Mouse (Mus musculus) heart, embryonic 16.5 days (tissue): ENCODE results near the gene Zfhx2. TPM values are rescaled to one million over a fixed set of nuclear protein-coding genes. Genes with fewer than 3 reads are reported as not detected.
A peak's percentile ranks its signal among the peaks of the same experiment; 100 is the strongest.

ENCODE experiments used
- ATAC-seq: fragments of 200-750 bp; cut with Nextera tagmentation; replicated peaks from 2 replicates; pipeline ENCODE4 v1.8.0; 2017; ENCODE audit warnings: moderate number of reproducible peaks; ENCODE audit not compliant: insufficient read depth, low FRiP score; ENCODE audit errors: extremely low read depth
- H3K27ac ChIP-seq: fragments of 300-500 bp; sonication (generic); 2 replicates; pipeline ENCODE4 v1.5.1; 2014; ENCODE audit warnings: mild to moderate bottlenecking, low read length, control low read depth, moderate library complexity
- H3K27me3 ChIP-seq: fragments of 300-500 bp; sonication (generic); 2 replicates; pipeline ENCODE4 v1.6.1; 2014; ENCODE audit warnings: low read length, mixed read lengths; ENCODE audit not compliant: control insufficient read depth, insufficient read depth
- H3K36me3 ChIP-seq: fragments of 300-500 bp; sonication (generic); 2 replicates; pipeline ENCODE4 v1.6.1; 2014; ENCODE audit not compliant: control insufficient read depth, insufficient read depth
- H3K4me1 ChIP-seq: fragments of 300-500 bp; sonication (generic); 2 replicates; pipeline ENCODE4 v1.6.1; 2014; ENCODE audit warnings: low read length, mixed read lengths; ENCODE audit not compliant: control insufficient read depth, insufficient read depth
- H3K4me2 ChIP-seq: fragments of 300-500 bp; sonication (generic); 2 replicates; pipeline ENCODE4 v1.6.1; 2014; ENCODE audit warnings: low read depth, mild to moderate bottlenecking, control low read depth, low read length
- H3K4me3 ChIP-seq: fragments of 300-500 bp; sonication (generic); 2 replicates; pipeline ENCODE4 v1.5.1; 2014; ENCODE audit warnings: mild to moderate bottlenecking, control low read depth, low read length
- H3K9ac ChIP-seq: fragments of 300-500 bp; sonication (generic); 2 replicates; pipeline ENCODE4 v1.6.1; 2014; ENCODE audit warnings: low read length, control low read depth
- H3K9me3 ChIP-seq: fragments of 300-500 bp; sonication (generic); replicated peaks from 2 replicates; pipeline ENCODE4 v1.6.1; 2016; ENCODE audit warnings: low read length; ENCODE audit not compliant: control insufficient read depth
- WGBS: fragments of 180-500 bp; shearing (Covaris S2); extraction: QIAGEN DNeasy Blood & Tissue Kit; methylation state at CpG from one replicate; pipeline ENCODE4 v1.1.7; 2014; 5-methylcytosine and 5-hydroxymethylcytosine counted together
- polyA plus RNA-seq: library from polyadenylated mRNA; unstranded; fragments of >200 nt; fragmentation: Nextera tagmentation; extraction: Ambion mirVana; gene quantifications from 2 replicates; pipeline ENCODE4 v1.2.1, GENCODE M21; 2015

Zfhx2 gene
- polyA plus RNA-seq, 1 experiment from 2014 or later: 2.5 TPM

- H3K4me3 ChIP-seq: no peak overlapping the region
- WGBS: 35% methylated on average over 6 of the region's 6 CpGs
- no peaks in the 10 kb centered on the region for H3K9me3 ChIP-seq
- H3K9ac ChIP-seq: no peak overlapping the region
- no peak overlapping the region for H3K4me2 ChIP-seq
- H3K27me3 ChIP-seq: peaks cover 14% of the 10 kb centered on the region
- H3K27ac ChIP-seq: no peak overlapping the region
- no peaks in the 10 kb centered on the region for H3K36me3 ChIP-seq
- ATAC-seq: no peak
- H3K4me1 ChIP-seq: peaks cover 15% of the 10 kb centered on the region
Measured at GRCm38 (mm10) chr14:55076224-55076623, 15.9 kb downstream of the Zfhx2 start.

GRCm38 (mm10) chr14:55074416-55074815 lies 17.7 kb downstream of the Zfhx2 start:
- Histone ChIP-seq H3K4me1 (peaks cover 14% of the 10 kb centered on the region), H3K36me3 (no peaks in the 10 kb centered on the region), H3K9ac (no peak overlapping the region), H3K27ac (no peak overlapping the region), H3K27me3 (peaks cover 14% of the 10 kb centered on the region), H3K9me3 (no peaks in the 10 kb centered on the region), H3K4me3 (no peak overlapping the region), H3K4me2 (no peak overlapping the region)
- WGBS: 90% methylated on average over 12 of the region's 12 CpGs
- no peak for ATAC-seq

- no peak overlapping the region for H3K4me3 ChIP-seq
- no peak for ATAC-seq
- WGBS: 29% methylated on average over 19 of the region's 19 CpGs
- H3K9ac ChIP-seq: no peak overlapping the region
- H3K9me3 ChIP-seq: no peaks in the 10 kb centered on the region
- no peaks in the 10 kb centered on the region for H3K36me3 ChIP-seq
- 0 out of 2 replicates have a peak overlapping the region, but pooled peaks have one; percentile 31 for H3K4me2 ChIP-seq
- no peak overlapping the region for H3K27ac ChIP-seq
- no peaks in the 10 kb centered on the region for H3K27me3 ChIP-seq
- peaks cover 2% of the 10 kb centered on the region for H3K4me1 ChIP-seq
Measured at GRCm38 (mm10) chr14:55071756-55072155, 20.4 kb downstream of the Zfhx2 start.

GRCm38 (mm10) chr14:55066042-55066441 lies 26.1 kb downstream of the Zfhx2 start:
- WGBS: 87% methylated on average over 8 of the region's 8 CpGs
- ATAC-seq: no peak
- H3K4me3 ChIP-seq: no peak overlapping the region
- no peak overlapping the region for H3K4me2 ChIP-seq
- H3K4me1 ChIP-seq: peaks cover 8% of the 10 kb centered on the region
- no peaks in the 10 kb centered on the region for H3K9me3 ChIP-seq
- H3K9ac ChIP-seq: no peak overlapping the region
- H3K27me3 ChIP-seq: peaks cover 3% of the 10 kb centered on the region; the same call in 1 of the 2 replicates
- no peaks in the 10 kb centered on the region for H3K36me3 ChIP-seq
- no peak overlapping the region for H3K27ac ChIP-seq

- H3K27me3 ChIP-seq: peaks cover 3% of the 10 kb centered on the region; the same call in 1 of the 2 replicates
Measured at GRCm38 (mm10) chr14:55065391-55065790, 26.7 kb downstream of the Zfhx2 start.

GRCm38 (mm10) chr14:55064481-55065370 lies 27.4 kb downstream of the Zfhx2 start:
- no peak for ATAC-seq
- Histone ChIP-seq H3K27ac (no peak overlapping the region), H3K36me3 (no peaks in the 10 kb centered on the region), H3K9ac (no peak overlapping the region), H3K4me2 (no peak overlapping the region), H3K27me3 (peaks cover 3% of the 10 kb centered on the region; the same call in 1 of the 2 replicates), H3K4me3 (no peak overlapping the region), H3K9me3 (no peaks in the 10 kb centered on the region), H3K4me1 (peaks cover 11% of the 10 kb centered on the region)
- WGBS: 65% methylated on average over 35 of the region's 35 CpGs

More at GRCm38 (mm10) chr14:55065391-55065790, 26.7 kb downstream of the Zfhx2 start:
- Histone ChIP-seq H3K36me3 (no peaks in the 10 kb centered on the region), H3K27ac (no peak overlapping the region), H3K4me1 (peaks cover 8% of the 10 kb centered on the region), H3K4me3 (no peak overlapping the region), H3K9me3 (no peaks in the 10 kb centered on the region), H3K4me2 (no peak overlapping the region), H3K9ac (no peak overlapping the region)
- 82% methylated on average over 13 of the region's 13 CpGs for WGBS
- ATAC-seq: no peak

GRCm38 (mm10) chr14:55063581-55064381 lies 28.3 kb downstream of the Zfhx2 start:
- H3K4me2 ChIP-seq: no peak overlapping the region
- peaks cover 16% of the 10 kb centered on the region for H3K4me1 ChIP-seq
- no peaks in the 10 kb centered on the region for H3K9me3 ChIP-seq
- ATAC-seq: no peak
- no peak overlapping the region for H3K9ac ChIP-seq
- no peaks in the 10 kb centered on the region for H3K36me3 ChIP-seq
- no peak overlapping the region for H3K4me3 ChIP-seq
- 81% methylated on average over 22 of the region's 22 CpGs for WGBS
- H3K27ac ChIP-seq: no peak overlapping the region
- peaks cover 3% of the 10 kb centered on the region; the same call in 1 of the 2 replicates for H3K27me3 ChIP-seq

- Histone ChIP-seq H3K9me3 (no peaks in the 10 kb centered on the region), H3K27ac (no peak overlapping the region), H3K36me3 (no peaks in the 10 kb centered on the region), H3K9ac (no peak overlapping the region), H3K4me3 (peak overlapping the region; percentile 10; the same call in 1 of the 2 replicates), H3K4me2 (peak overlapping the region; percentile 55), H3K4me1 (peaks cover 16% of the 10 kb centered on the region), H3K27me3 (peaks cover 3% of the 10 kb centered on the region; the same call in 1 of the 2 replicates)
- ATAC-seq: no peak
- 80% methylated on average over 5 of the region's 5 CpGs for WGBS
Measured at GRCm38 (mm10) chr14:55063117-55063516, 29.0 kb downstream of the Zfhx2 start.
